Mouse (Mus musculus) brain, embryonic 14.5 days (tissue): ENCODE results near the gene Smad6. TPM values are rescaled to one million over a fixed set of nuclear protein-coding genes. Genes with fewer than 3 reads are reported as not detected.

Experiments used
- DNase-seq: peaks from one replicate; pipeline ENCODE4 v3.0.0-alpha.2; 2011; ENCODE audit warnings: low read depth
- CTCF ChIP-seq: fragments of 200-500 bp; IDR thresholded peaks from 2 replicates; pipeline ENCODE4 v1.5.1; 2012; ENCODE audit warnings: inconsistent platforms, mild to moderate bottlenecking, moderate library complexity, borderline replicate concordance; ENCODE audit not compliant: insufficient read depth, insufficient read length; ENCODE audit errors: extremely low read depth
- POLR2A ChIP-seq: fragments of 200-500 bp; IDR thresholded peaks from 2 replicates; pipeline ENCODE4 v1.6.1; 2012; ENCODE audit warnings: mild to moderate bottlenecking, inconsistent platforms, borderline replicate concordance; ENCODE audit not compliant: poor library complexity, insufficient read depth, insufficient read length, severe bottlenecking; ENCODE audit errors: extremely low read depth
- polyA plus RNA-seq: library from polyadenylated mRNA; depleted of rRNA; stranded (reverse); fragments of >200 nt; gene quantifications from 2 replicates; pipeline ENCODE4 v1.2.3, GENCODE M21; 2012

The Smad6 gene
- polyA plus RNA-seq, 1 experiment: 6.1 TPM

DNA sequence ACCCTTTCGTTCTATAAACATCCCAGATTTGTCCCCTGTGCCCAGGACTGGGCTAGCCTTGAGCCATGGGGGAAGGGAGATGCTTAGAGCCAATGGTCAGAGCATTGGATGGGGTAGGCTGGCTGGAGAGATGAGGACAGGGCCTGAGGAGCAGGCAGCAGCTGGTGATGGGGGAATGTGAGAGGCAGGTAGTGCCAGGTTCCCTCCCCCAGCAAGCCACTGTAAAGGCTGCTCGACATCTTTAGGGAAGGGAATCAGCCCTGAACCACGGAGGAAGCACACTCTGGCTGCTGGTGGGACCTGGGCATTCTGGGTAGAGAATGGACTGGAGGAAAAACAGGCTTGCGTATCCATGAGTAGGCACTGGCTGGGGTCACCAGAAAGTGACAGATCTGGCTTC lies 72.5 kb downstream of the Smad6 start:
- TF ChIP-seq POLR2A (no peak), CTCF (no peak)
- no peak for DNase-seq

DNA sequence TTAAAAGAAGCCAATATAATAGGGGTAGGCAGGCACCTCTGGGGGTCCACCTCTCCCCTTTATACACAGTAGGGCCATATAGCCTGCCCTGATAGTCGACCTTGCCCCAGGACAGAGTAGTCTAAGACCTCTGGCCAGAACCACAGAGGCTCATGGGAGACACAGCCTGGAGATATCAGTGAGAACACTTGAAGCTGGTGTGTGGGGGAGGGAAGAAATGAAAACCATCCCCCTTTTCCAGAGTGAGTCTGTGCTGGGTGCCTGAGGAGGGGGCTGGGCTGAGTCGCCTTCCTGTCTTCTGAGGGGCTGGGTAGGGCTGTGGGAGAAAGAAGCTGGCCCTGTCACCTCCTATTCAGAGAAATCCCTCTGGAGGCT lies 79.3 kb downstream of the Smad6 start:
- DNase-seq: no peak
- TF ChIP-seq CTCF (no peak), POLR2A (no peak)

- DNase-seq: peak; percentile 59
- no peak for TF ChIP-seq POLR2A
Observed at GRCm38 (mm10) chr9:63941747-63942607, 79.9 kb downstream of the Smad6 start.

- DNase-seq: no peak
- no peak for TF ChIP-seq POLR2A
- no peak for TF ChIP-seq CTCF
Observed at GRCm38 (mm10) chr9:63936256-63936655, 85.6 kb downstream of the Smad6 start.

DNA sequence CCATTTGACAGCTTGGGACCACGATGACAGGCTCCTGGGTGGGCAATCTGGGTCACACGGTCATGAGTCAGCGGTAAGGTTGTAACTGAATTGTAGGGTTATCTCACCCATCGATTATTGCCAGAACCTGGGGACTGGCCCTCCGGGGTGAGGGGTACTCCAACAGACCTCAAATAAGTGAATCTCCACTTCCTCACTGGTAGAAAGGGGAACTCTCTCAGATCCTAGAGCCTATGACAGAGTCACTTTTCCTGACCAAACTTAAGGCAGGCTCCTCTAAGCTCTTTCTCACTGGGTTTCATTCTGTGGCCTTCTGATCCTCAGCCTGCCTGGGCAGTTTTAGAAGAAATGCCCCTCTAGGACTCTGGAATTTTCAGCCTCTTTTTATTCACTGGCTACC lies 88.8 kb downstream of the Smad6 start:
- no peak for TF ChIP-seq POLR2A
- no peak for TF ChIP-seq CTCF
- no peak for DNase-seq

DNA sequence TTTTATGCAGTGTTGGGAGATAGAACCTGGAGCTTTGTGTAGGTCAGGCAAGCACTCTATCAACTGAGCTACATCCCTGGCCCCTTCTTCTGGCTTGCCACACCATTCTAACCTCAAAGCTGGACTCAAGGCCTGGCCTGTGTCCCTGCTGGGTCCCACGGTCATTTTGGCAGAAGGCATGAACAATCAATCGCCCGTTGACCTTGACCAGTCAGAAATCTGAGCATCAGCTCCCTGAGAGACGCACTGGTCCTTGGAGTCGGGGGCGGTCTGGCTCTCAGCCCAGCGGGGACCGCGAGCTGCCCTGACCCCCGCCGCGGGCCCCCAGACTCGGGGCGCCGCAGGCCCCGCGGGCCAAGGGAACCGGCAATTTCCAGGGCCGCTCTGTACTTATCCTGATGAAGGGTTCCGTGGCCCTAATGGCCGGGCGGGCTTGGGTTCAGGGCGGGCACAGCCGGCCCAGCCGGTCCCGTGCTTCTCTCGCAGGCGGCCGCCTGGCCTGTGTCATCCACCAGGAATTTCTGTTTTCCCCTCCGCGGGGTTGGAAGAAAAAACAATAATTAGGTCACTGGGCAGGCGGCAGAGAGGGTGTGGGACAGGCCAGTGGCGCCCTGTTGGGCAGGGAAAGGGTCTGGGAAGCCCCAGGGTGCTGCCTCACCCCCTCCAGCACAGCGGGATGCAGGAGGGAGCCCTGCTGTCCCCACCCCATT lies 94.4 kb downstream of the Smad6 start:
- TF ChIP-seq POLR2A (no peak), CTCF (no peak)
- peak; percentile 22 for DNase-seq

- TF ChIP-seq POLR2A: no peak
- TF ChIP-seq CTCF: no peak
Observed at GRCm38 (mm10) chr9:63926377-63926776, 95.5 kb downstream of the Smad6 start.

DNA sequence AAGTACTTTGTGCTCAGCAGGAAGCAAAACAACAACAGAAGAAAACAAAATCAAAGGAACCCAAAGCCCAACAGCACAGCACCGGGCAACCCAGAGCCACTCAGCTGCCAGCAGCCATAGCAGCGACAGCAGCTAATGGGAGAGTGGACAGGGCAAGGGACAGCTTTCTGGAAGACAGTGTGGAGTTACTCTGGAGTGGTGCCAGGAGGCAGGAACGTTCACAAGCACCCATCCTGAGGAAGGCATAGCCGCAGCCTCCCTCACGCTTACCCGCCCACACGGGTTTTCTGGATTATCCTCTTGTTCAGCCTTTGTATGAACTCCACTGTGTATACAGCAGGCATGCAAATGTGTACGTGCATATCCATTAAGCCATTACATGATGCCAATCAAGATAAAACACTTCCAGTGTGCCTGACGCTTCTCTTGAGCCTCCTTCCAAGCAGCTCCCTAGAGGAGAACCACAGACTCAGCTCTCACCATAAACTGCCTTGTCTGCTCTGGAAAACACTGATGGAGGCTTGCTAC lies 98.6 kb downstream of the Smad6 start:
- TF ChIP-seq CTCF (no peak), POLR2A (no peak)
- peak; percentile 59 for DNase-seq

More at GRCm38 (mm10) chr9:63926377-63926776, 95.5 kb downstream of the Smad6 start:
- no peak for DNase-seq

- TF ChIP-seq POLR2A: no peak
- DNase-seq: no peak
Observed at GRCm38 (mm10) chr9:63919708-63920107, 102.2 kb downstream of the Smad6 start.

GRCm38 (mm10) chr9:63919001-63919555 lies 102.8 kb downstream of the Smad6 start:
- DNase-seq: no peak
- no peak for TF ChIP-seq CTCF
- no peak for TF ChIP-seq POLR2A

DNA sequence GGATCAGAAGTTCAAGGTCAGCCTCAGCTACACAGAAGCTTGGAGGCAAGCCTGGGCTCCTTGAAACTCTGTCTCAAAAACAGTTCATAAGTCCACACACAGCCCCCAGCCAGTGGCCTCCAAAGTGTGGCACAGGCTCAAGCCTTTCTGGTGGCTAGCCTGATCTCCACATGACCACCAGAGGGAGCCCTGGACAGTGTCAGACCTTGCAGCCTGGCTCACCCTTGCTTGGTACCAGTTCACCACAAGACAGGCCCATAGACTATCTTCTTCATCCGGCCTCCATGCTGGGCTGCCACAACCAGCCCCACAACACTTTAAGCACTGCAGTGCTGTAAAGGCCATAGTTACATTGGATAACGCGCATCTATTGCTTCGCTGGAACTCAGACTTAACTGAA lies 103.6 kb downstream of the Smad6 start:
- DNase-seq: peak; percentile 77
- TF ChIP-seq CTCF (peak; percentile 88), POLR2A (no peak)

DNA sequence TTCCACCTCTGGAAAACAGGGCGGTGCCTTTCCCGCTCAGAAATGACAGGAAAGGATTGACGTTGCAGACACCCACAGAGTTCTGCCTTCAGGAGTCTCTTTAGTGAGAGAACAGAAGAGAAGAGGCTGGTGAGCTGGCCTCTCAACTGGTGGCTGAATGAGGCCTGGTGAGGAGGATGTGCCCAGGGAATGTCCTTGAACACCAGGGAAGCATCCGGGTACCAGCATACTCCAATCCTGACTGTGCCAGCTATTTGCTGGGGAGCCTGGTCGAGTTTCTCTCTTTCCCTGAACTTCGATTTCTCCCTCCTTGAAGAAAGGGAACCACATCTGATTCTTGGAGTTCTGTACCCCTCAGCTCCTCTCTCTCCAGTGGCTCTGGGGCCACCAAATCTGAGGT lies 105.4 kb downstream of the Smad6 start:
- TF ChIP-seq CTCF: no peak
- no peak for TF ChIP-seq POLR2A
- DNase-seq: no peak

DNA sequence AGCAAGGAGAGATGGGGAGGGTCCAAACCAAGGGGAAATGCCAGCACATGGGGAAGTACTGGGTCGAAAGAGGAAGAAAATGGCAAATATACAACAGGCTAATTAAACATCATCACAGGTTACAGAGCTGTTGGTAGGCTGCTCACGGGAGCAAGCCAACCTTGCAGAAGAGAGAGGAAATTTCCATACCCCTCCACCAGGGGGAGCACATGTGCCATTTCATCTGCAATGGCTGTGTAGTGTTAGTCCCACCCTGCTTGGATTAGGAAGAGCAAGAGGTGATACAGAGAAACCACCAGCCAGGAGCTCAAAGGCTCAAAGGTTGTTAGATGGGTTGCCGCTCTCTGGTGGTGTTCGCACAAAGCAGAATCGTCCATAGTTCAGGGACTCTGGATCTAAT lies 105.9 kb downstream of the Smad6 start:
- TF ChIP-seq CTCF (peak; percentile 62; the same call in 1 of the 2 replicates), POLR2A (no peak)
- no peak for DNase-seq
